In the genomic region with DNA sequence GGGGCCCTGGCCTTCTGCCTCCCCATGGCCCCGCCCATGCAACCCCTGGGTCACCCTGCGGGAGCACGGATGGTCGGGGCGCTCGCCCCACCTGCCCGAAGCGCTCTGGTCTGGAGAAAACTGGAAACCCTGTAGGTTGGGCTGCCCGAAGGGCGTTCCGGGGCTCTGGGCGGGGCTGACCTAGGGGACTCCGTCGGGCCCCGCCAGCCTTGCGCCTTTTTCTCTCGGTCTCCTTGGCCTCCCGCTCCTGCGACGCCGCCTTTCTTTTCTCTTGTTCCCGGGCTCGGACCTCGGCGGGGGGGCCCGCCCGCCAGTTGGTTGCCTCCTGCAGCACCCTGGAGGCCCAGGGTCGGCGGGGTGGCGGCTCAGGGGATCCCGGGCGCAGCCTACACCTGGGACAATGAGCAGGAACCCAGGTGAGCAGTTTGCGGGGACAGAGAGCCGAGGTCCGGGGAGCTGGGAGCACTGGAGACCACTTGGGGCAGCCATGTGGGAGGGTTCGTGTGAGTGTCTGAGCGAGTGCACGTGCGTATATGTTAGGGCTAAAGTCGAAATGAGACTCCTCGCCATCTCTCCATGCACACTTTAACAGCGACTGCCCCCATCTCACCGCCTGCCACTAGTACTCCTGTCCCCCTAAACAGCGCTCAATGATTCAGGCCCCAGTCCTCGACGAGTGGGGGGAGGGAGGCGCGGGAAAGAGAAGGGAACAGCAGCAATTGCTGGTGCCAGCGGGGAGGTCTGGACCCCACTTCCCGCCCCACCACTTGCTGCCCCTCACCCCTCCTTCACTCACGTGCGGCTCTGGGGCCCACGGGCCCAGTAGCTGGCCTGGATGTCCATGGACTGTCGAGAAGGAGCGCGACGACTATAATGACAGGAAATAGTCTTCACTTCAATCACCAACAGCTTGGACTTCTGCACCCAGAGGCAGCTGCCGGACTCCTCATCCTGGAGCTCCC, we compare ENCODE assay signal across 1 mouse cellular context.
TF ChIP-seq lines count a peak whose summit lies in the region.

No protein-coding gene starts in this region.

TF ChIP-seq in MEL, 35 proteins besides CTCF, POLR2A, EP300 and RAD21:
- TF ChIP-seq HCFC1 (IDR thresholded peaks at IDR 0.05; ENCODE audit: low read depth, low read length) = no peak
- no peak for TF ChIP-seq E2F4 (IDR thresholded peaks at IDR 0.05; ENCODE audit: borderline replicate concordance, low read depth, low read length)
- TF ChIP-seq ZMIZ1 (IDR thresholded peaks at IDR 0.05; ENCODE audit: low read depth, low read length) = no peak
- TF ChIP-seq GABPA (IDR thresholded peaks at IDR 0.05; ENCODE audit: low read depth, low read length) = no peak
- no peak for TF ChIP-seq ETS1 (IDR thresholded peaks at IDR 0.05; ENCODE audit: low read depth, low read length)
- TF ChIP-seq POLR2AphosphoS5 (IDR thresholded peaks at IDR 0.05; ENCODE audit: borderline replicate concordance, low read depth, low read length) = no peak
- peak; percentile 53 for TF ChIP-seq MXI1 (IDR thresholded peaks at IDR 0.05; ENCODE audit: low read depth, low read length)
- TF ChIP-seq USF2 (IDR thresholded peaks at IDR 0.05; ENCODE audit: borderline replicate concordance in 1 of 2, insufficient read depth in 1 of 2, low read depth in 1 of 2, low read length in 2 of 2) = no peak
- 0 out of 2 replicates have a peak, but pooled peaks have one; percentile 4 for TF ChIP-seq TBP (IDR thresholded peaks at IDR 0.05; ENCODE audit: low read depth, low read length)
- no peak for TF ChIP-seq CHD2 (IDR thresholded peaks at IDR 0.05; ENCODE audit: low read length)
- no peak for TF ChIP-seq RCOR1 (IDR thresholded peaks at IDR 0.05; ENCODE audit: low read depth, low read length)
- TF ChIP-seq ZKSCAN1 (IDR thresholded peaks at IDR 0.05; ENCODE audit: low read depth, low read length) = no peak
- no peak for TF ChIP-seq MYB (IDR thresholded peaks at IDR 0.05; ENCODE audit: low read depth, low read length)
- 0 out of 2 replicates have a peak, but pooled peaks have one; percentile 43 for TF ChIP-seq MAX (IDR thresholded peaks at IDR 0.05; ENCODE audit: low read length)
- no peak for TF ChIP-seq CHD1 (IDR thresholded peaks at IDR 0.05; ENCODE audit: low read depth, low read length)
- TF ChIP-seq MAFK (IDR thresholded peaks at IDR 0.05; ENCODE audit: borderline replicate concordance, low read depth, low read length) = no peak
- TF ChIP-seq UBTF (IDR thresholded peaks at IDR 0.05; ENCODE audit: borderline replicate concordance, insufficient read depth, low read depth, low read length) = no peak
- no peak for TF ChIP-seq ZC3H11A (IDR thresholded peaks at IDR 0.05; ENCODE audit: low read depth, low read length)
- no peak for TF ChIP-seq GATA1 (IDR thresholded peaks at IDR 0.05; ENCODE audit: low read depth, low read length)
- no peak for TF ChIP-seq TAL1 (IDR thresholded peaks at IDR 0.05; ENCODE audit: low read length)
- no peak for TF ChIP-seq JUND (IDR thresholded peaks at IDR 0.05; ENCODE audit: low read depth, low read length)
- no peak for TF ChIP-seq SMC3 (IDR thresholded peaks at IDR 0.05; ENCODE audit: low read depth, low read length)
- TF ChIP-seq MEF2A (IDR thresholded peaks at IDR 0.05; ENCODE audit: extremely low read depth, insufficient replicate concordance, low read depth, low read length, poor library complexity, severe bottlenecking) = no peak
- TF ChIP-seq MYC (IDR thresholded peaks at IDR 0.05; ENCODE audit: low read depth, low read length) = no peak
- TF ChIP-seq MAZ (IDR thresholded peaks at IDR 0.05; ENCODE audit: low read depth, low read length) = no peak
- TF ChIP-seq USF1 (IDR thresholded peaks at IDR 0.05; ENCODE audit: low read depth, low read length) = no peak
- no peak for TF ChIP-seq NRF1 (IDR thresholded peaks at IDR 0.05; ENCODE audit: insufficient read depth, low read depth, low read length, poor library complexity, severe bottlenecking)
- no peak for TF ChIP-seq TCF12 (IDR thresholded peaks at IDR 0.05; ENCODE audit: low read depth, low read length)
- peak; percentile 52 for TF ChIP-seq BHLHE40 (IDR thresholded peaks at IDR 0.05; ENCODE audit: borderline replicate concordance, low read depth, low read length)
- peak; percentile 25; the same call in 1 of the 2 replicates for TF ChIP-seq SIN3A (IDR thresholded peaks at IDR 0.05; ENCODE audit: low read length)
- peak; percentile 33; the same call in 1 of the 2 replicates for TF ChIP-seq POLR2AphosphoS2 (IDR thresholded peaks at IDR 0.05; ENCODE audit: low read length)
- no peak for TF ChIP-seq ELF1 (IDR thresholded peaks at IDR 0.05; ENCODE audit: low read depth, low read length)
- TF ChIP-seq NELFE (IDR thresholded peaks at IDR 0.05; ENCODE audit: low read depth, low read length) = peak; percentile 55
- TF ChIP-seq KAT2A (conservative IDR thresholded peaks at IDR 0.05; ENCODE audit: low read depth, low read length) = no peak
- no peak for TF ChIP-seq ZNF384 (IDR thresholded peaks at IDR 0.05; ENCODE audit: low read depth, low read length)
